Mouse (Mus musculus): ENCODE results near the gene Mroh7.

Mroh7 gene

DNA sequence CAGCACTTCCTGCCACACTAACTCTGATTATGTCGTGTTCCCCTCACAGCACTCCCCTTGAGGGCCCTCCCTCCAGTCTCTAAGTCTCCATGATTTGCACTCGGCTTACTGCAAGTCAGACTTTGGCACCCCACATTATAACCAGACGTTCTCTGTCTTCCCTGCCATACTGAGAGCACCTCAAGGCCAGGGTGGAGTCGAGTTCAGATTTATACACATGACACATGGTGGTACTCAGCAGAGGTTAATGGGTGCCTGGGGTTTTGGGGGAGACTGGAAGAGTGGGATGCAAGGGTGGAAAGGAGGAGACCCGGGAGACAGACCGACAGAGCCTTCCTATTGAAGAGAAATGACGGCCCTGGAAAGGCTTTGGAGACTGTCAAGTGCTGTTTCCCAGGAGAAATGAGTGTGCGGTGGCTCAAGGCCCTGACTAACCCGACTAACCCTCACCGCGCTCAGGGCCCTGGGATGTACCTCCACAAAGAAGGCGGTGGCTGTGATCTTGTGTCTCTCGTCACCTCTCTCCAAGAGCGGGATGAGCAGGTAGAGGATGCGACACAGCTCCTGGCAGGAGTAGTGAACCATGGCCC, 36.8 kb downstream of the Mroh7 start:
- no peak for DNase-seq

DNA sequence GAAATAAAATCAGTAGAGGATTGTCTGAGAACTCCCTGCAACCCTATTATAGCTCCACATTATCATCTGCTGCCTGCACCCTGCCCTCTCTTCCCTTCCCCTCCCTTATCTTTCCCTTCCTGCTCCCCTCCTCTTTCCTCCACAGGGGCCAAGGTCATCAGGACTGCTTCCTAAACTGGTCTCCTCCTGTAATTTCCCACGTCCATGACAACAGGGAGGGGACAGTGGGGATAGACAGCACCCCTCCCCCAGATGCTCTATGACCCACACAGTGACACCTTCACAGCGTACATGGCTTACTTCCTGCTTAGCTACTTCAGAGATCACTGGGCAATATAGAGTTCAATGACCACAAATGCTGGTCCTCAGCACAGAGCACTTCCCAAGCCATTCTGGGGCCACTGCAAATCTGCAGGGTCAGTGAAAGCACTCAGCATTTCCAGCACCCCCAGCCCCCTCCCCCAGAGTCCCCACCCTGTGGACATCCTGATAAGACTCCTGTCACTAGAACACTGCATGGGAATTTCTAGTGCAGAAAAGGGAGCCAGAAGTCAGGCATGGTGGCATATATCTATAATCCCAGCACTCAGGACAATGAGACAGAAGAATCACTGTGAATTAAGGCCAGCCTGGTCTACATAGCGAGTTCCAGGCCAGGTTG, 42.0 kb downstream of the Mroh7 start:
- no peak for DNase-seq

DNA sequence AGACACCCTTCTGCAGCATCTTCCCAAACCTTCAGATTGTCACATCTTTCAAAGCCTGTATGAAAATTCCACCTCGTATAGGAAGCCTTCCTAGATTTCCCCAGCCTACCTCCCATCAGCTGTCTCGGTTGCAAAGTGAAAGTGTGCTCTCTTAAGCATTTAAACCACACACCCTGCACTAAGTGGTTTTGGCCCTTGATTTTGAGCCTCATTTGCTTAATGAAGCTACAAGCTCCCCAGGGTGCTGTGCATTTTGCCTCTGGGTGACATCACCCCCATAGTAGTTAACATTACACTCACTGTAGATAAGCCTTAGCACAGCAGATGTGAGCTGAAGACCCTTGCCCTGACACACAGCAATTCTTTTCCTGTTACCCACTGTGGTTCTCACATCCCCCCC, 49.8 kb downstream of the Mroh7 start:
- DNase-seq: no peak

DNA sequence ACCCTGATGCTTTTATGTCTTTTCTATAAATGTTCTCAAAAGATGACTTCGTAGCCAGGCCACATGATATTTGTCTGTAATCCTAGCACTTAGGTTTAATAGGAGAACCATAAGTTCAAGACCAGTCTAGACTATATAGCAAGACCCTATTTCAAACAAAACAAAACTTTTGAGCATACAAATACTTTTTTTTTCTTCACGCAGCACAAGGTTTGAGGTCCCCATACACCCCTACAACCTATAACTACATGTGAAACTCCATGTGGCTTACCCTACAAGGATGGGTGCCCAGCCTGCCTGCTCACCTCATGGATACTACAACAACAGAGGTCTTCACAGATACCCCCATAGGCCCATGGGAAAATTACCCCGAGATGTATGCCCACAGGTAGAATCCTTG, 51.6 kb downstream of the Mroh7 start:
- no peak for DNase-seq

DNA sequence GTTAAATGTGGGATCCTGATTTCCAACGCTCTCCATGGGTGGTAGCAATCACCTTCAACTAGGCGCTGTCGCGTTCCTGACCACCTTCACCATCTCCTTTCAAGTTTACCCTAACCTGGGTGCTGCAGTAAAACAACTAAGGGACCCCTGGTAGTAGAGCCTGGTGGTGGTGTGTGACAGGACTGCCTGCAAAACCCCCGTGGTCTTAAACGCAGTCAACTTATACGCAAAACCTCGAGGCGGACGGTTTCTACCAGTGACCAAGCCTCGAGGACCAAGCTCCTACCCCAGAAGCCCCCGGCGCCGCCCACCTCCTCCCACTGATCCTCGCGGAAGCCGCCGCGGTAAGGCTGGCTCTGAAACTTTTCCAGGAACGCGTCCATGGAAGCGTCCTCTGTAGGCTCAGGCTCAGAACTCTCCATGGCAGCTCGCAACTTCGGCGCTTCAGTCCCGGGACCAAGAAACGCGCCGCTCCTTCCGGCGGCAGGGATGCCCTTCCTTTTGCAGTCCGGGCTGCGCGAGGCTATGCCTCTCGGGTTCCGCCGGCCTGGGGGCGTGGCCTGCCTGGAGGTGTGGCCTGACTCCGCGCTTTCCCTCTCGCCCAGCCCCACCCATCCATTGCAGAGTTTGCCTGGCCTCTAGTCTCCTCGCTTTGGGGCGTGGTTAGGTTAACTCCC, 52.1 kb downstream of the Mroh7 start, which contains the start of gene Ttc4:
TSS of gene Ttc4 (minus strand) at position 503 of the 677 bp plus-strand sequence.
- DNase-seq: peak; percentile 82

DNA sequence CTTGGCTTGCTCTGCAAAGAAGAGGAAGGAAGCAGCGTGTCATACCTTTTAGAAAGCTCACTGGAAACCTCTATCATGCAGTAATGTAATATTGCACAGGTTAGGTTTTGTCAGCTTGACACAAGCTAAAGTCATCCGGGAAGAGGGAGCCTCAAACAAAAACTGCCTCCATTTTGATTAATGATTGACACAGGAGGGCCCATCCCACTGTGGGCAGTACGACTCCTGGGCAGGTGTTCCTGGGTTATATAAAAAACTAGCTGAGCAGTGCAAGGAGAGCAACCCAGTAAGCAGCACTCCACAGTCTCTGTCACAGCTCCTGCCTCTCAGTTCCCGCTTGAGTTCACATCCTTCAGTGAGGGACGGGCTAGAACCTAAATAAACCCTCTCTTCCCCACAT, 54.0 kb downstream of the Mroh7 start:
- no peak for DNase-seq

DNA sequence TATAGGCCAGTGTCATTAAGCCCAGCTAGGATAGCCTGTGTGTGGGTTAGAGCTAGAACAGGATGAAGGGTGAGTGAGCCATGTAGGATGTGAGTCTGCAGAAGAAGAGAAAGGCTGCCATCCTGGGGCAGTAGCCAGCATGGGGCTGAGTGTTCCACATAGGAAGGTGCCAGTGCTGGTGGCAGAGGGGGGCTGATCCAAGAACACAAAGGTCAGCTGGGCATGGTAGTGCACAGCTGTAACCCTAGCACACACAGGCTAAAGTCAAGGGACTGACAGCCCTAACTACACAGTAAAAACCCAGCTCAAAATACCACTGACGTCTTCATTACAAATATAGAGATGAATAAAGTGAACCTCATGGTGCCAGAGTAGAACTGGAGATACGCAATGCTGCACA, 64.2 kb downstream of the Mroh7 start:
- no peak for DNase-seq

DNA sequence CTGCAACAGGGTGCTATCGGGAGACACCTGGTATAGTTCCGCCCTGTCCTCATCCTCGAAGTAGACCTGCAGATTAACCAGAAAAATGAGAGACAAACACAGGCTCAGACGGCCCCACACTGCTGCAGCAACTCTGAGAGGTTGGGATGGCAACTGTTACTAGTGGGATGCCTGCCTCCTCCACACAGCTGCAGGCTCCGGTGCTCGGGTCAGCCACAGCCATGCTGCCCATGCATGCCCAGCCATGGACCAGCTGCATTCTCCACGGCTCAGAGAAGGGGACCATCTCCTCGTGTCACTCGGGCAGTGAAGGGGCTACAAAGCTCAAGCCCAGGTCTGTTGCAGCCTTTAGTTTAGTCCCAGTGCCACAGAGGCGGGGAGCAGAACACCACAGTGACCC, 65.1 kb downstream of the Mroh7 start:
- no peak for DNase-seq

DNA sequence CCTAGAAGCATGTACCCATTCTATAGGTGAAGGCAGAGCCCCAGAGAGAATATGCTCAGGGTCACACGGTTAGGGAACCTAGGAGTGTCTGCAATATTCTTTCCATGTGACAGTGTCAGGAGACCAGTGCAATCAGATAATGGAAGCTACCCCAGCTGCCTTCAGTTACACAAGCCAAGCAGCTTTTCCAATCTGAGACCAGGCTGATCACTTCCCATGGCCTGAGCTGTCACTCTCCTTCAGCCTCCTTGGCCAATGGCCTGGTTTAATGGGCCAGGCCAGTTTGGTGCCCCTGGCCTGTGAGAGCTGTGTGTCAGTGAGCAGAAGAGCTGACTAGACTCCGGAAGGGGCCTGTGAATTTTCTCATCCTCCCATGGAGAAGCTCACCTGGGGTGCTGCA, 65.5 kb downstream of the Mroh7 start:
- DNase-seq: no peak

DNA sequence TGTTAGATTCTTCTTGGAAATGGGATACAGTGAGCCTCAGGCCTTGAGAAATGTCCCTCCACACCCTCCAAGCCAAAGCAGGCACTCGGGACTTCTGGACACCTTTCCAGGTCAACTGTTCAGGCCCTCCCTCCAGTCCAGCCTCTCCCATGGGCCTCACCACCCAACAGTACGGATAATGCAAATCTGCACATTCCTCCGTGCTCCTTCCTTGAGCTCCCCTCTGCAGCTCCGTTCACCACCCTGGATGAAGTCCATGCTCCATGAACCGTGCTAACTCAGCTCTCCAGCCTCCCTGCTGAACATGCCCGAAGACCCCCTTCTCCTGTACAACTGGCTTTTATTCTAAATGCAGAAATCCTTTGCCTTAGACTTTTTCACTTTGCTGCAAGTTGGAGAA, 66.0 kb downstream of the Mroh7 start:
- DNase-seq: no peak

DNA sequence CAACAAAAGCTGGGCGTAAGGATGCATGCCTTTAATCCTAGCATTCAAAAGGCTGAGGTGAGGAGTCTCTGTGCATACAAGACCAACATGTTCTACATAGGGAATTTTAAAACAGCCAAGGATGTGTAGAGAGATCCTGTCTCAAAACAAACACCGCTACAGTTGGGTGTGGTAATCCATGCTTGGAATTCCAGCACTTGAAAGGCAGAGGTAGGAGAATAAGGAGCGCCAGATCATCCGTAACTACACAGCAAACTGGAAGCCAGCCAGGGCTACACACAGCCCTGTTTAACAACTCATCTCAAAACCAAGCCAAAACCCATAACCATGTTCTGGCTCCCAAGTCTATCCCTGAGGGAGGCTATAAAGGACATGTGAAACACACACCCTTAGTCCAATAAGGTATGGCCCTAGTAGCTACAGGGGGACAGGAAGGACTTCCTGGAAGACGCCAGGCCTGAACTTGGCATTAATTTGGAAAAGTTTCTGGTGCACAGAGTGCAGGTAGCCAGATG, 66.7 kb downstream of the Mroh7 start:
- no peak for DNase-seq

DNA sequence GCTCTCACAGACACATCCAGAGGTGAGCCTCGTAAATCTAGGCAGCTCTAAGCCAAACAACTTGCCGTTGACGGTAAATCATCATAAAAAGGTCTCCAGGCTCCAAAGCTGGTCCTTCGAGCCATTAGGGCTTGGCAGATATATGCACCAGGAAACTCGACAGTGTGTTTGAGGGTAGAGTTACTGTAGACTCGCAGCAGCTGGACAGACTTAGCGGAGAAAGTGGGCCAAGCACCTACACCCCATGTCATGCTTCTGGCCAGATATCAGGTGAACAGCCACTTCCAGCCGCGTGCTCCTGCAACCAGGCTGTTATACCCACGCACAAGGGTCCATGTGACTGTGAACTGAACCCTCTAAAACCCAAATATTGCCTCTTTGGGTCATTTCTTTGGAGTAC, 75.0 kb downstream of the Mroh7 start:
- DNase-seq: no peak

DNA sequence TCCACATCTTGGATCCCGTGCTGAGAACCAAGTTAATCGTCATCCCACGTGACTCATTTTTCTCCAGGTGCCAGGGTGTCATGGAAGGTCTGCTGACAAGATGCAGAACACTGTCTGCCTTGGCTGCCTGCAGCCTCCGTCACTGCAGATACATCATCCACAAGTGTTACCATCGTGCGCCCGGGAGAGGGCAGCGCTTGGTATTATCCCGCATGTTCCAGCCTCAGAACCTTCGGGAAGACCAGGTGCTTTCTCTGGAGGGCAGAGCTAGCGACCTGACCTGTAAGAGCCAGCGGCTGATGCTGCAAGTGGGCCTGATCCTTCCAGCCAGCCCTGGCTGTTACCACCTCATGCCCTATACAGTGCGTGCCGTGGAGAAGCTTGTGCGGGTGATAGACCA, 77.7 kb downstream of the Mroh7 start:
- DNase-seq: no peak

DNA sequence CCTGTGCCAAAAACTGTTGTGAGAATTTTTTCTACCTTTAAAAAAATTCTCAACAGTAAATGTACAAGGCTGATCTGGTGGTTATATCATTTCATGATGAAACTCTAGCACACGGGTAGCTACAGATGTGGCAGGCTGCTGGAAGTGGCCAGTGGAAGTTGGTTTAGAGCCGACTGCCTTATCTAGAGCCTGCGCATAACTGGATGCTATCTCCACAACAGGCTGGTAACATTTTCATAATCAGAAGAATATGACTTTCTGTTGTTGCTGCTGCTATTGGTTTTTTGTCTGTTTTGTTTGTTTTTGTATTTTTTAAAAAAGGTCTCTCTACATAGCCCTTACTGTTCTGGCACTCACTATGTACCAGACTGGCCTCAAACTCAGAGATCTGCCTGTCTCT, 78.2 kb downstream of the Mroh7 start:
- no peak for DNase-seq

DNA sequence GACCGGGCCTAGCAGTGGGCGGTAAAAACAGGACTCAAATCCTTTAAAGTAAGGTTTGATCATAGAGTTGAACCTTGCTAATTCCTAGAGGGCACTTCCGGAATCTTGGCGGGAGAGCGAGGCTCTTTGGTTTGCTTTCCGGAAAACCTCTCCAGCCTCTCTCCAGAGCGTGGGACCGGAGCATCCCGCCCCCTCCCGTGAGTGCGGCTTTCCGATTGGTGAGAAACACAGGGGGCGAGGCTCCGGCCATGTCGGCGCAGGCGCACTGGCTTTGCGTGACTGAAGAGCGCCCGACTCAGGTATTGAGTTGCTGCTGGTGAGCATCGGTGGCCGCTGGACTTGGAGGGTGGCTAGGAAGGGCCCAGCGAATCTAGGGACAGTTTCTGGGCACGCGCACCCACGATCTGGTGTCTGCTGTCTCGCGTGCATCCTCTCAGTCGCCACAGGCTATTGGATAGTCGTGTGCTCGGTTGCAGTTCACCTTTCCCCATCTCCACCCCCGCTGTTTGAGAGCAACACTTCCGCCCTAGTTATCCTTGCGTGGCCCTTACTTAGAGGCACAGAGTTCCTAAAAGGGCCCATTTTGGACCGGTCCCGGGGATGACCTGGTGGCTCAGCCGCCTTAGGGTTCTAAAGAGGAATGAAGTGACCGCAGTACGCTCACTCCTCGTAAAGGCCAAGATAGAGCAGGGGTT, 79.7 kb downstream of the Mroh7 start, which contains the start of gene Pars2:
TSS of gene Pars2 (plus strand) at position 237 of the 695 bp plus-strand sequence.
- peak; percentile 99 for DNase-seq

DNA sequence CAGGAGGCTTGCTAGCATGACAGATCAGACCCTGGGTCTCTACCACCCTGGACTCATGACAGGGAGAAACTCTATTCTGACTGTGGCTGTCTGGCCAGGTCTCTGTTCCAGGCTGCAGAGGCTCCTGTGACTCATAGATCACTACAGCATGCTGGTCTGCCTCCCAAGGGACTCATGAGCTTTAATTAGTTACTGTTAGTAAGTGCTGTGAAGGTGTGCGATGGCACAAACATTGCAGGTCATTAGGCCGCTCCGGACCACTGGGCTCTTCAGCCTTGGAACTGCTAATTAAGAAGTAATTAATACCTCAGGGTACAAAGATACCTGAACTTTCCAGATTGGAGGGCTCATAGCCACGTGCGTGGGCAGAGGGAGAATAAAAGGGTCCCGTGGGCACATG, 83.6 kb downstream of the Mroh7 start:
- DNase-seq: no peak

DNA sequence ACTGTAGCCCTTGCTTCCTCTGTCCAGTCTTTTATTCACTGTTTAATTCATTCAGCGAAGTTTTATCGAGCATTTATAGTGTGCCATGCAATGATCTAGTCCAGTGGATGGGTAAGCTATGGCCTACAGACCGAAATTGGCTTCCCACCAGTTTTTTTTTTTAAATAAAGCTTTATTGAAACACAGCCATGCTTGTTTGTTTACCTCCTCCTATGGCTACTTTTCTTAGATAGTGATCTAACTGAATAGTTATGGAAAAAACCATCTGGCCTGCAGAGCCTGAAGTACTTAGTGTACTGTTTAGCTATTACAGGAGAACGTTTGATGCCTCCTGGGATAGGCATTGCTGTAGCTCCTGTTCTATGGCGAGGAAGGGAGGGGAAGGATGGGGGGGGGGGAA, 84.9 kb downstream of the Mroh7 start:
- DNase-seq: no peak

DNA sequence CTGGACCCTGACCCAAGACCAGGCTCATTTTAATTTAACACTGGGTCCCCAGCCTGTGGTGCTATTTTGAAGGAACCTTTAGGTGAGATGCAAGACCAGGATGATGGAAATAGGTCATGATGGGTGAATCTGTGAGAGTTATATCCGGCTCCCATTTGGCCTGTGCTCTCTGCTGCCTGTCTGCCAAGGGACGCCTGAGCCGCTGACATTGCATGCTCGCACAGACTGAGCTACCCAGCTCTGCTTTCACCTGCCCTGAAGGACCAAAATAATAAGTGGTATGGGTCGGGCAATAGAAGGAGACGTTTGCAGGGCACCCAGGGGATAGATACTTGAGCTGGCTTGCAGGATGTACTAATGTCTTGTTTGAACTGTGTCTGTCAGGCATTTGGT, 86.5 kb downstream of the Mroh7 start:
- DNase-seq: no peak

DNA sequence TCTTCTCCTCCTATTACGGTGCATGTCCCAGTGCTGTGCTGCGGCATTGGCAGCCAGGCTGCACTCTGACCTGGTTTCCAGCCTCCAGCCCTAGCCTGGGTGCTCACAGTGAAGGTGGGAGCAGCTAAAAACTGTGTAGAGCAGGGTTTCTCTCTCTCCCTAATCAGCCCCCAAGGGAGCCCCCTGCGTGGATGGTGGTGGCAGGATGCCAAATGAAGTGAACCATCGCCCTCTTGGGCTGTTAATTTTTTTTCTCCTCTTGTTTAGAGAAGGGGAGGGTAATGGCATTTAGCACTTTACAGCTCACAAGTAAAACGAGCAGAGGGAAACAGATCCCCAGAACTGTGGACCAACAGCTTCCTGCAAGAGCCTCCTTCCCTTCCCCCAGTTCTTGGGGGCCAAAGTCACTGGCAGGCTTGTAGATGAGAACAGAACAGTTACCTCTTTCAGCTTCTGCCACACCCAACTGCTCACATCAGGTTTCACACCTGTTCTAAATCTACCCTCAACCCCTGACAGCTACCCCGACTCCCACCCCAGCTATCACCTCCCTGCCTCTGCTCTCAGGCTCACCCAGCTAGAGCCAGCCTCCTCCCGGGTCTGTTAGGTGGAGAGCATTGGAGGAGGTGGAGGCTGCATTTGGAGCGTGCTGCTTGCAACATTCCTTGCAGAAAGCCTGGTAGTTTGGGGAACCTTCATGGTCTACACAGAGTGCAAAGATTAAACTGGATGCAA, 87.1 kb downstream of the Mroh7 start:
- DNase-seq: no peak

DNA sequence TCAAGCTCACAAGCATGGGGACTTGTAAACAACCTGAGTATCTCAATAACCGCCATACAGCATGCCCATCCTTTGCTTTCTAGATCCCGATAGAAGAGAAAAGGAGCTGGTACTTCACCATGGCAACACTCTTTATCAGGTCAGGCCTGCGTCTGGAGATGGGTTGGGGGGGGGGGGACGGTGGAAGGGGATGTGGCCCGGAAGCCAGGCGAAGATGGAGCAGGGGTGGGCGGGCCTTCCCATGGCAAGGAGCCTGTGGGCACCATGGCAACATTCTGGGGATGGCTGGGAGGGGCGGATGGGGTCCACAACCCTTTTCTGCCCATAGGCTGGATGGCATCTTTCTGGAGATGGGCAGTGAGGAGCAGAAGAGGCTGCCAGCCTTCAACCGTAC, 96.6 kb downstream of the Mroh7 start:
- DNase-seq: no peak

DNA sequence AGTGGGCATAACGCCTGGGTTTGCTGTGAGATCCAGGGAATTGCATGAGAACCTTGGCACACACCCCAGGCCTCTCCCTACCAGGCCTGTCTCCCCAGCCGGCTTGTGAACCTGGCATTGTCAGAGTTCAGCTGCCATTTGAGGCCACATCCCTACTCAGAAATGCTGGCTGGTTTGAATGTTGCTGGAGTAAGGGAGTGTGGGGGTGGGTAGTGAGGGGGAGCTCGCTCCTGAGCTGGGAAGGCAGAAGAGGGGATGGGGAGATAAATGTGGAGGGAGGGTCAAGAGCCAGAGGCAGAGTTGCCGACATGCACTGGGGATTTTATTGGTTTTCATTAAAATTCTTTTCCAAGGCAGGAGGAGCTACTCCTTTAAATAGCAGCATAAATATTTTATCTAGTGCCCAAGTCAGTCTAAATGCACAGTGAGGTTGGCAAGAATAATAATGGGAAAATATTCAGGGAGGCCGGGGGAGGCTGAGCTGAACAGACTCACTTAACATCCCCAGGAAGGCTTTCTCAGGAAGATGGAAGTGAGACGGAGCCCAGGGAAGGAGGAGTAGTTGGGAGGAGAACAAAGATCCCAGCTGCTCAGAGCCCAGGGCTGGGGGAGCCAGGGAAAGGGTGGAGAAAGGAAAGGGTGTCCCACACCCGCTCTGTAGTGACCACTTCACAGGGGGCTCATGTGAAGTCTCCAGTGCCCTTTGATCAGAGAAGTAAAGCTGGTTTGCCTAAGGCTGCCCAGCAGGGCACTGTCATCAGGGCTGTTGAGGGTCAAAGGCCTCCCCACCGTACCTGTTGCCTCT, 97.2 kb downstream of the Mroh7 start:
- DNase-seq: no peak

DNA sequence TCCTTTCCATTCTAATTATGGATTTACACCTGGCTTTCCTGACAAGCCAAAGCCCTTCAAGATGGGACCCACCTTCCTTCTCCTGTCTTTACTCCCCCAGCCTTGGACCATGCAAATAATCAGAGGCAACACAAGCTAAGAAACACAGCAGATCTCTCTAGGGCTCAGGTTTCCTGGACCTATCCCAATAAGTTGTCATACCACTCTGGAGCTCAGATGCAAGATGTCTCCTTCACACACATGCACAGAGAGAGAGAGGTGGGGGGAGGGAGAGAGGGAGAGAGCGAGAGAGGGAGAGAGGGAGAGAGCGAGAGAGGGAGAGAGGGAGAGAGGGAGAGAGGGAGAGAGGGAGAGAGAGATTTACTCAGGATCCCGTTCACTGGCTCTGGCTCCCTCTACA, 98.4 kb downstream of the Mroh7 start:
- no peak for DNase-seq
